Mouse (Mus musculus) adrenal gland, postnatal 25 days (tissue): ENCODE measurements around the gene Gjc2. TPM values are rescaled to one million over a fixed set of nuclear protein-coding genes. Genes with fewer than 3 reads are reported as not detected.
"Not testable (repeated sequence)": the region's sequence is repeated elsewhere in the genome, so short reads cannot be mapped to it uniquely, and the experiment has no call there.

Experiments
- DNase-seq: peaks from one replicate; pipeline ENCODE4 v3.0.0; 2021; ENCODE audit warnings: mixed read lengths
- long read RNA-seq: library from polyadenylated mRNA; stranded (forward); transcript quantifications from one replicate; pipeline ENCODE4 v2.0.0, GENCODE M21; 2021
- total RNA-seq: library from RNA; stranded (reverse); gene quantifications from 2 replicates; pipeline ENCODE4 v1.2.3, GENCODE M21; 2021

Gene Gjc2
- total RNA-seq, result 0.43 and 0.57 TPM in 2 replicates
- long read RNA-seq, partial matches to known transcripts, result 0 of 4 reads
- long read RNA-seq, other reads (novel, unspliced or antisense), result 2 of 4 reads

DNA sequence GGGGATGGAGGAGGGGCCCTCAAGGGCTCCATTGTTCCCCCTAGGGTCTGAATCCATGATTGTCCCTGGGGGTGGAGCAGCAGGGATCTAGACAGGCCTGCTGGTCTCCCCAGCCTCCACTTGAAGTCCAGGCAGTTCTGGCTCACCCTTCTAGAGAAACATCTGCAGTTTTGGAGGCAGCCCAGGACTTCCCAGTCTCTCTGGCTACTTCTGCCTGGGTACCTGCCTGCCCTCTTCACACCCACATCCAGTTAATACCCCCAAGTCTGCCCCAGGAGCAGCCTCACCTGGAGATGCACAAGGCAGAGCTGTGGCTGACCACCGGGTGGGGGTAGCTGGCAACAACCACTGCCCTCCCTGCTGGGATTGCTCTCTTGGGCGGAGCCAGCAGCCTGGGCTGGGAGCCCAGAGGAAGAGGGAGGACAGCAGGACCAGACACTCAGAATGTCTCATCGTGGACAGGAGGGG is at the start of gene Gjc2:
TSS of gene Gjc2 (minus strand) at position 350 of the 468 bp plus-strand sequence.
- peak; percentile 67 for DNase-seq

DNA sequence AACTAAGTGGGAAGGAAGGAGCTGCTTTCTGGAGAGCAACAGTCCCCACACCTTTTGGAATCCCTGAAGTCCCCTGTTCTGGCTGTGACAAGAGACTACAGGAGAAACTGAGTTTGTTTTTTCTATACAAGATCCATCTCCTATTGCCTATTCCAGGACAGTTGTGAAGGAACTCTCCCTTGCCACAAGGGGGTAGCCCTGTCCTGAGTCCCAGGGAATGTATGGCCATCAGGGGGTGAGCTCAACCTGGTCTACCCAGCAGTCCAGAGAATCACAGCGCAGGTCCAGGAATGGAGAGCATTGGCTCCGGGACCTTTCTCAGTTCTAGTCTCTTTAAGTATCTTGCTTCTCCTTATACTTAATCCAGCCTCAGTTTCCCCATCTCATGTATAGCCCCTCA is 49.8 kb upstream of the Gjc2 start:
- no peak for DNase-seq

DNA sequence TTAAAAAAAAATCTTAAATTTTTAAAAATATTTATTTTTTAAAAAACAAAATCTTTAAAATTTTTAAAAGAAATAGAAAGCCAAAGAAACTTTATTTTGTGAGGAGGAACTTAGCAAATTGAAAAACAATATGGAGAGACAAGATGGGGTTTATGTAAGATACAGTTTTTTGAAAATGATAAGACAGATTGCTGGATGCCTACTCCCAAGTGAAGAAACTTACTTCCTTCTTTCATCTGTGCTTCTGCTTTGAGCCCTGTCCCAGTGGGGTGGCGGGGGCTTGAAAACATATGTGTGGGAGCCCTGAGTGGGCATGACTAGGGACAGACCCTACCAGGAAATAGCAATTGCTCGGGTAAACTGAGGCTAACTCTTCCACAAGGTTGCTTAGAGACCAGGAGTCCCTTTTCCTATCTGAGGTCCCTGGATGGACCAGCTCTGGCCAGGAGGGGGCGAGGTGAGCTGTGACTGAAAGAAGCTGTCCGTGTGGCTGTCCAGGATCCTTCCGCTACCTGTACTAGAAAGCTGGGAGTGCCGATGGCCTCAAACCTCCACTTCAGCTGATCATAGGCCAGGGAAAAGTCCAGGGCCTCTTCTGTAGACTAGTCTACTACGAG is 47.2 kb upstream of the Gjc2 start:
- DNase-seq, result peak; percentile 75

DNA sequence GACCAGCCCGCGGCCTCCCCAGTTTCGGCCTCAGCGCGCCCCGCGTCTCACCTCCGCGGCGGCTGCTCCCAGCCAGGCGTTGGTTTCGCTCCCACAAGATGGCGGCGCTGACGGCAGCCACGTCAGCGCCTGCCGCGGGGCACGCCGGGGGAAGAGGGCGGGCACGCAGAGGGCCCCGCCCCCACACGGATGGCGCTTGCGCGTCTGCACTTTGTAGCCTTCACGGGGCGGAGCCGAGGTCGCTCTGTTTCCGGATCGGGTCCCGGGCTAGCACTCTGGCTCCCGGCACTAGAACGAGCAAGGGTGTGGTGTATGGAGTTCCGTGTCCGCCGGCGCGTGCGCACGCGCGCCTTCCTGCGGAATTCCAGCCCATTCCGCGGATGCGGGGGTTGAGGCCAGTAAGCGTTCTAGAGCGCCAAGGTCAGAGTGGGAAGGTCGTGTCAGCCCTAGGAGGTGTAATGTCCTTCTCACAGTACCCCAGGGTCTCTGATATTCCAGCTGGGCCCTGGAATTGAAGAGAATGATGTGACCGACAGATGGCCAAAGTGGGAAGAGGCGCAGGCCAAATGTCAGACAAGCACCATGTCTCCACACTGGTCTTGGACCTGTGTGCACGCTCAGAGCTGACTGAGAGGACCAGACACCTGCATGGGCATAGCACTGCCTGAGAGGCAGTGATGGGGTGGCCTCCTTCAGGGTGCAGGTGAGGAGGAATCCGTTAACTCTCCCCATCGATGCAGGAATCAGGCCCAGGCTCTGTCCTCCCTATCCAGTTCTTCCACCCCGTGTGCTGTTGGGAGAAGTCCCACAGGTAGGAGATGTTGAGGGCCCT is 45.3 kb upstream of the Gjc2 start, which contains the start of gene Arf1:
TSS of gene Arf1 (minus strand) at position 149 of the 832 bp plus-strand sequence.
- peak; percentile 98 for DNase-seq

GRCm38 (mm10) chr11:59227604-59228121 is 44.6 kb upstream of the Gjc2 start:
- DNase-seq, result no peak

GRCm38 (mm10) chr11:59226787-59227603 is 44.0 kb upstream of the Gjc2 start:
- DNase-seq, result no peak

DNA sequence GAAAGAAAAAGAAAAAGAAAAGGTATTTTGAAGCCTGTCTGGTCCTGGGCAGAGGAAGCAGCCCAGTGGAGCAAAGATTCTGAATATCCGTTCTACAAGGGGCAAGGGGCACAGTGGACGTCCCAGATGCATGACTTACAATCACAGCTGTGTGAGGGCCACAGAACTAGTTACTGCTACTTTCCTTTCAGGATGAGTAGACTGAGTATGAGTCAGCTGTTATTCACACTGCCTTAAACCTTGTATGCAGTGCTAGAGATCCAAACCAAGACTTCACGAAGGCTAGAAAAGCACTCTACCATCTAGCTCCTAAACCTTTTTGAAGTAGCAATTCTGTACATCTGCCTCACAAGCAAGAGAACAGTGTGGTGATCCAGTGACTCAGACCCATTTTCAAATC is 43.2 kb upstream of the Gjc2 start:
- no peak for DNase-seq

GRCm38 (mm10) chr11:59225167-59225566 is 42.2 kb upstream of the Gjc2 start:
- no peak for DNase-seq

GRCm38 (mm10) chr11:59224470-59224869 is 41.5 kb upstream of the Gjc2 start:
- no peak for DNase-seq

DNA sequence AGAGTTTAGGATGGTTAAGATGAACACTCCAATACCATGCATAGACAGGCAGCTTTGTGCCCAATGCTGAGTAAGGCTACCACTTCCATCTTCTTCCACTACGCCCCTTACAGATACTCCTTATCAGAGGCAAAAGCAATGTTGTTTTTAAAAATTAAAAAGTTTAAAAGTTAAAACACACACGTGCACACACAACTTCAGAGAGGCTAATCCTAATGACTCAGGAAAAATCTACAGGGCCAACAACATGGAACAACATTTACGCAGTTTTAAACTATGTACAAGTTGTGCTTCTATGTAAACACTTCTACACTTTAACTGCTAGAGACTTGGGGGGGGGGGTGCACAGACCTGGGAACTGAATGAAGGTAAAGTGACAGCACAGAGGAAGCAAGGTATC is 41.0 kb upstream of the Gjc2 start:
- DNase-seq, result no peak

- DNase-seq, result no peak
Measured at GRCm38 (mm10) chr11:59222306-59222705, 39.3 kb upstream of the Gjc2 start.

DNA sequence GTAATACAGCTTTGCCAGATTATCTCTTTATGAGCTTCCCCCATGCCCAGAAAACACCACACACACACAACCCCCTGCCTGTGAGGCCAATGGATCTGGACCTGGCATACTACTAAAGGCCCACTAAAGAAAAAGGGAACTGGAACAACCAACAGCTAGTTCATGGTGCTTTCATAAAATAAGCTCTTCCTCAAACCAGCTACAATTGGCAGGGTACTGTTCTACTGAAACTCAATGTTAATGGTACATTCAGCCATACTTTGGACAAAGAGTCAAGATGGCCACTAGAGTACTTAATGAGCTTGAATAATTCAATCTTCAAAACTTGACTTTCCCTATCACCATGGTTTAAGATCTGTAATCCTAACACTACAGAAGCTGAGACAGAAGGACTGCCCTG is 38.6 kb upstream of the Gjc2 start:
- DNase-seq, result no peak

DNA sequence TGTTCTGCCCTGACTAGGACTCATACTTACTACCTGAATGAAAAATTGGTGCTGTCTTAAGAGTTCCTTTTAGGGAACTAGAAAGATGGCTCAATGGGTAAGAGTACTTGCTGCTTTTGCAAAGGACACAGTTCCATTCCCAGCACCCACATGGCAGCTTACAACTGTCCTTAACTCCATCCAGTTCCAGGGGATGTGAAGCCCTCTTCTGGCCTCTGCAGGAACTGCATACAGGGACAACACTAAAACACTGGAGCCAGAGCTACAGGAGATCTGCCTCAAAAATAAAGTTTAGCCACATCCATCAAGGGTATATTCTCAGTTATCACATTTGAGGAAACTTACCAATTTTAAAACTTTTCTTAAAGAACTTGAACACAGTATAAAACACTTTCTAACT is 36.1 kb upstream of the Gjc2 start:
- DNase-seq, result no peak

DNA sequence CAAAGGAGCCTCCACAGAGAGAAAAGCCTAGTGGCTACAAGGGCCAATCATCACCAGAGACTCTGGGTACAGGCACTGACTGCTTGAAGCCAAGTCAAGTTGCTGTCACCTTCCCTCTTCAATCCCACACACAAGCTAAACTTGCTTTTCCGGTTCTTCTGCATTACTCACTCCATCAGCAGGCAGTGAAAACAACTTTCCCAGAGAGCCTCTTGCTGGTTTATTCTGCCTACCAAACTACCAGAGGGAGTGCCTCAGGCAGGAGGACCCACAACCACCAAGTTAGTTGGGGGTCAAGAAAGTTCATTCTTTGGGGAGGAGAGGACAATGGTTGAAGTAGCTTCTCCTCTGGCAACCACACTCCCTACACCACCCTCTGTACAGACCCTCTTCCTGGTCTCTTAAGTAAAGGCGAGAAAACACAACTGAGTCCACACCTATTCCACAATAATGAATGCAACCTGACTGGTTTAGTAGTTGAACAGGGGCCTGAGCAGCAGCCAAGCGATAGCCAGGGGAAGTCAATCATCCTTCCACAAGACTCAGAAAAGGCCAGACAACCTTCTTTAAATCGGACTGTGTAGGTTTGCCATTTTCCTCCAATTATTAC is 35.5 kb upstream of the Gjc2 start:
- DNase-seq, result no peak

DNA sequence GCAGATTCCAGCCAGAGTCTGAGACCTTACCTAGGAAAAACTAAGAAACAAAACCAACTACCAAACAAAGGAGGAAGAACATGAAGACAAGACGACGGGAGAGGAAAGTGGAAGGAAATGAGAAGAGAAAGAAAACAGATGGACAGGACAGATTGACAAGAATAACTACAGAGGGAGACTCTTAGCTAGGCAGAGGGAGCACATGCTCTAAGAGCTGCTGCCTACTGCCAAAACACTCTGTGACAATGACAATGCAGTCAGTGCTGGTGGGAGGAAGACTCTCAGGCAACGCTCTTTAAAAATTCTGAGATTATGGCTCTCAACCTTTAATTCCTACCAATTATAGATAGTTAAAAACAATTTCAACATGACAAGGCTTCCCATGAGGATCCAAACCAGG is 33.9 kb upstream of the Gjc2 start:
- no peak for DNase-seq

DNA sequence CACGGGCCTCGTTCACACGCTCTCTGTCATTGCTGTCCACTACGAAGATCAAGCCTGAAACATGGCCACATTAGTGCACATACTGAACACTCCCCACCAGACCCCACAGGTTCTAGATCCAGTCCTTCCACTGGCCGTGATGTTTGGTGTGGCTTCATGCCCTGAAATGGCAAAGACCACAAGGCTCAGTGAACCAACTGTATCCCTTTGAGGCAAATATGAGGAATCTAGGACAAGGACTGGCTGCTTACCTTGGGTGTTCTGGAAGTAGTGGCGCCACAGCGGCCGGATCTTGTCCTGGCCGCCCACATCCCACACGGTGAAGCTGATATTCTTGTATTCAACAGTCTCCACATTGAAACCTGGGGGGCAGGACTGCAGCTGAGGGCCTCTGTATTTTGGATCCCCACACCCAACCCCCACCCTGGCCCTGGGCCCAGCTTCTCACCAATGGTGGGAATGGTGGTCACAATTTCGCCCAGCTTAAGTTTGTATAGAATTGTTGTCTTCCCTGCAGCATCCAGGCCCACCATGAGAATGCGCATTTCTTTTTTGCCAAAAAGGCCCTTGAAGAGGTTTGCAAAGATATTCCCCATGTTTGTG is 30.0 kb upstream of the Gjc2 start:
- DNase-seq, result no peak

DNA sequence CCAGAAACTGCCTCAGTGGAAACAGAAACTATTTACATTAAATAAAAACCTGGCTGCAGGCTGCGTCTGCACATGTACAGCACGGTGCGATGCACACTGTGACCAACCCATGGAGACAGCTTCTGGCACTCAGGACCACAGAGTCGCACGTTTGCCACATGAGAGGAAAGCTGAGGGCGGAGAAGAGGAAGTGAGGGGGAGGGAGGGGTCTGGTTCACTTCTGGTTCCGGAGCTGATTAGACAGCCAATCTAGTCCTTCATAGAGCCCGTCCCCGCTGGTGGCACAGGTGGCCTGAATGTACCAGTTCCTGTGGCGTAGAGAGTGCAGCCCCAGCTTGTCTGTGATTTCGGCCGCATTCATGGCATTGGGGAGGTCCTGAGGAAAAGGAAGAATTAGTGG is 29.3 kb upstream of the Gjc2 start:
- not testable (repeated sequence) for DNase-seq

- DNase-seq, result not testable (repeated sequence)
Measured at GRCm38 (mm10) chr11:59211561-59211960, 28.5 kb upstream of the Gjc2 start.

DNA sequence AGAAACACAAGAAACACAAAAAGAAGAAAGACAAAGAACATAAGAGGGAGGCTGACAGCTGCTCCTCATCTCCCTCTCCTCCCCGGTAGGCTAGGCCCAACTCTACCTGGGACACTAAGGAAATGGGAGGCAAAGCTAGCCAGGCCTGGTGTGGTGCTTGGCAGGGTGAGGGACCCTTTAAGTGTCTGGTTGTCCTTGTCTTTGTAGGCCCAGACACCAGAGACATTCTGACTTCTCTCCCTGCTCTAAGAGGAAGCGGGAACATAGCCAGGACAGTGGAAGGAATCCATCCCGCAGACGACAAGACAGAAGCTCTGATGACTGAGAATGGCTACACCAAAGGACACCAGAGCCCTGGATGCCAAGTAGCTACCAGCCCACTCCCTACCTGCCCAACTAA is 27.0 kb upstream of the Gjc2 start:
- DNase-seq, result no peak

DNA sequence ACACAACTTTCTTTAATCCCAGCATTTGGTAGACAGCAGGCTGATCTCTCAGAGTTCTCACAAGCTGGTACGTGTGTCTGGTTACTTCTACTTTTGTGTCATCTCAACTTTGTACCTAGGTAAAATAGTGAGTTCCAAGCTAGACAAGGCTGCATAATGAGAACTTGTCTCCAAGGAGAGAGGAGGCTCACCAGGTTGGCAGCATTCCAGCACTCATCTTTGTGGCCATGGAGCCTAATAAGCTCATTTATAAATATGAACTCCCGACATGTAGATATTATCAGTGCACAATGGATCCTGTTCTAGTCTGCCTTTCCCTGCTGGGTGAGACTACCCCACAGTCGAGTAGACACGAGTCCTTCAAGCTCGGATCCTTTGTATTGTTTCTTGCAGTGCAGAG is 26.6 kb upstream of the Gjc2 start:
- DNase-seq, result no peak

GRCm38 (mm10) chr11:59209003-59209441 is 26.0 kb upstream of the Gjc2 start:
- peak; percentile 70 for DNase-seq
